Mouse (Mus musculus): ENCODE results near the gene Abcg1. TPM values are rescaled to one million over a fixed set of nuclear protein-coding genes. Genes with fewer than 3 reads are reported as not detected.

The Abcg1 gene
- polyA plus RNA-seq, 1 experiment from 2014 or later: 19.3 TPM

DNA sequence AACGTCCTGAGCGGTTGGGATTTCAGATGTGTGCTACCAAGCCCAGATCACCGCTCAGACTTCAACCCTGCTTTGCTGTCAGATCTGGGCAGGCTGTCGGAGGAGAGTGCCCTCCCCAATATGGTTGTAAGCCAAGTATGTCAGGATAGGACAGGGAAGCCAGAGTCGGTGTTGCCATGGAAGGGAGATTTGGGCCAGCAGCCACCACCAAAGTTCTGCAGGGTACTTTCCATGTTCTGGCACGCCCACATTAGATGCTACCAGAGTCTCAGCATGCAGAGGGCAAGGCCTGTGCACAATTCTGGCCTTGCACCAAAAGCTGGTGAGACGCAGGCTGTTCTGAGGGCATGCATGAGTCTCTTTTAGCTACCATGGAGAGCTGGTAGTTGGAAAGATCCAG, 28.7 kb downstream of the Abcg1 start:
- no peak for ATAC-seq
- Histone ChIP-seq H3K27ac (ENCODE audit: low read length) (no peak overlapping the region), H3K9me3 (ENCODE audit: control insufficient read depth, low read length) (no peaks in the 10 kb centered on the region), H3K4me2 (ENCODE audit: low read length) (no peak overlapping the region), H3K9ac (replicated peaks; ENCODE audit: low read depth, low read length) (no peak overlapping the region), H3K36me3 (ENCODE audit: control insufficient read depth, insufficient read depth) (no peaks in the 10 kb centered on the region), H3K4me1 (replicated peaks; ENCODE audit: control insufficient read depth, insufficient read depth, low read length) (peaks cover 32% of the 10 kb centered on the region), H3K27me3 (replicated peaks; ENCODE audit: control insufficient read depth, insufficient read depth, low read length) (no peaks in the 10 kb centered on the region), H3K4me3 (replicated peaks; ENCODE audit: low read length) (no peak overlapping the region)
- WGBS: 83% methylated on average over 7 of the region's 7 CpGs

DNA sequence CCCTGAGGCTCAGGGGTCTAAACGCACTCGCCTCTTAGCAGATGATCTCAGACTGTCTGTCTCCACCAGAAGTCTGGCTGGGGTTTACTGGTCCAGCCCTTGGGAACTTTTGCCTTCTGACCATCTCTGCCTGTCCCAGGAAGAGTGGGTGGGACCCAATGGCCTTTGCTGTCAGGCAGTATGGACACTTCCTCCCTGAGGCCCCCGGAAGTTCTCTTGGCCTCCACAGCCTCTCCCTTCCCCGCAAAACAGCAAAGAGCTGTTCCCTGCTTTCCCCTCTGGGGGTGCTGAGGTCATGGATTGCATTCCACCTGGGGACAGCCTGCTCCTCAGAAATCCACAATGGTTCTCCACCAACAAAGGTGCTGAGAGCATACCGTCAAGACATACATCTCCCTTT, 31.2 kb downstream of the Abcg1 start:
- ATAC-seq: no peak

DNA sequence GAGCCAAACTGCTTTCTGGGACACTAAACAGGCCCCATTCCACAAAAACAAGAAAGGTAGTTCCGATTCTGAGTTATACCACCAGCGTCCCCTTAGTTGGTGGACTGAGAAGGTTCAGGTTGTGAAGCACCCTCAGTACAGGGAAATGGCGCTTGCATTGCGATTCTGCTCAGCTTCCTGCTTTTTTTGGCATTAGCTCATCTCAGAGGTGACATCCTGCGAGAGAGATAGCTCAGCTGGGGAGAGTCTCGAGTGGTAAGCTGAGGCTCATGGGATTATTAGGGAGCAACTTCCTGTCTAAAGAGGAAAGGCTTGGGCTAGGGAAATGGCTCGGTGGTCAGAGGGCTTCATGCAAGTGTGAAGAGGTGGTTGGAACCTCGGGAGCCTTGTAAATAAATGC, 32.4 kb downstream of the Abcg1 start:
- WGBS: 82% methylated on average over 8 of the region's 8 CpGs
- H3K4me2 ChIP-seq (ENCODE audit: low read length): no peak overlapping the region
- H3K36me3 ChIP-seq (ENCODE audit: control insufficient read depth, insufficient read depth): peaks cover 5% of the 10 kb centered on the region; the same call in 1 of the 2 replicates
- no peak overlapping the region for H3K4me3 ChIP-seq (replicated peaks; ENCODE audit: low read length)
- no peak overlapping the region for H3K9ac ChIP-seq (replicated peaks; ENCODE audit: low read depth, low read length)
- H3K27me3 ChIP-seq (replicated peaks; ENCODE audit: control insufficient read depth, insufficient read depth, low read length): no peaks in the 10 kb centered on the region
- H3K4me1 ChIP-seq (replicated peaks; ENCODE audit: control insufficient read depth, insufficient read depth, low read length): peaks cover 35% of the 10 kb centered on the region
- no peak overlapping the region for H3K27ac ChIP-seq (ENCODE audit: low read length)
- no peak for ATAC-seq
- 0 out of 2 replicates have a peak, but pooled peaks cover 6% of the 10 kb centered on the region for H3K9me3 ChIP-seq (ENCODE audit: control insufficient read depth, low read length)

More for the DNA sequence above, 31.2 kb downstream of the Abcg1 start:
- Histone ChIP-seq H3K36me3 (ENCODE audit: control insufficient read depth, insufficient read depth) (peaks cover 5% of the 10 kb centered on the region; the same call in 1 of the 2 replicates), H3K4me2 (ENCODE audit: low read length) (no peak overlapping the region), H3K9me3 (ENCODE audit: control insufficient read depth, low read length) (0 out of 2 replicates have a peak, but pooled peaks cover 6% of the 10 kb centered on the region), H3K4me3 (replicated peaks; ENCODE audit: low read length) (no peak overlapping the region), H3K4me1 (replicated peaks; ENCODE audit: control insufficient read depth, insufficient read depth, low read length) (peaks cover 35% of the 10 kb centered on the region), H3K9ac (replicated peaks; ENCODE audit: low read depth, low read length) (no peak overlapping the region), H3K27ac (ENCODE audit: low read length) (no peak overlapping the region), H3K27me3 (replicated peaks; ENCODE audit: control insufficient read depth, insufficient read depth, low read length) (no peaks in the 10 kb centered on the region)
- WGBS: 70% methylated on average over 5 of the region's 5 CpGs

DNA sequence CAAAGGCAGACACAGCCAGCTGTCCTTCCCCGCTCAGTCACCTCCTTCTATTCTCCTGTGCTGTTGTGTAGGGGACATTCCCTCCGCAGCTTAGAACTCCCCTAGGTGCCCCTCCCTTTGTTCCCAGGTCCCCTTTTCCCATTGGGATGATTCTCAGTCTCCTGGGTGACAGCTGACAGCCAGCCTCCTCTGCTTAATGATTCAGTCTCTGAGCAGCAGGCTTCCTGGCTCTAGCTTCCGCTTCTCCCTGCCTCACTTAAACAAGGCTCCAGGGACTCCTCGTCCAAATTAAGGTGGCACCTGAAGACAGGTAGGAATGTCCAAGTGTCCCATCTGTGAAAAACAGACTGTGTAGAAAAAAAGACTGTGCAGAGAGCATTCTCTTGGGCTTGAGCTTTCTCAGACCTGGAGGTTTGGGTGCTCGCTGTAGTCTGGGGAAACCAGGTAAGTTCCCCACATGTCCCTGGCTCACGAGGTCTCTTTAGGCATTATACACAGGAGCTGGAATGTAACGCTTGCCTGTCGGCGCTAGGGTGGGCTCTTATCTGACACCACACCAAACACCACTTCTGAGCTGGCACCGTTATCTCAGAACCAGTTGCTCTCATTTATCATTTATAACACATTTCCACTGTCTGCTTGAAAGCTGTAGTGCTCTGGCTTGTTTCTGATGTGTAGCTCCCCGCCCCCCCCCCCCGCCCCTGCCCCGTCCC, 33.7 kb downstream of the Abcg1 start:
- Histone ChIP-seq H3K4me1 (replicated peaks; ENCODE audit: control insufficient read depth, insufficient read depth, low read length) (peaks cover 35% of the 10 kb centered on the region), H3K4me2 (ENCODE audit: low read length) (no peak overlapping the region), H3K9ac (replicated peaks; ENCODE audit: low read depth, low read length) (no peak overlapping the region), H3K27ac (ENCODE audit: low read length) (no peak overlapping the region), H3K27me3 (replicated peaks; ENCODE audit: control insufficient read depth, insufficient read depth, low read length) (no peaks in the 10 kb centered on the region), H3K36me3 (ENCODE audit: control insufficient read depth, insufficient read depth) (peaks cover 9% of the 10 kb centered on the region; the same call in 1 of the 2 replicates), H3K9me3 (ENCODE audit: control insufficient read depth, low read length) (0 out of 2 replicates have a peak, but pooled peaks cover 6% of the 10 kb centered on the region), H3K4me3 (replicated peaks; ENCODE audit: low read length) (no peak overlapping the region)
- ATAC-seq: no peak
- 48% methylated on average over 13 of the region's 13 CpGs for WGBS

DNA sequence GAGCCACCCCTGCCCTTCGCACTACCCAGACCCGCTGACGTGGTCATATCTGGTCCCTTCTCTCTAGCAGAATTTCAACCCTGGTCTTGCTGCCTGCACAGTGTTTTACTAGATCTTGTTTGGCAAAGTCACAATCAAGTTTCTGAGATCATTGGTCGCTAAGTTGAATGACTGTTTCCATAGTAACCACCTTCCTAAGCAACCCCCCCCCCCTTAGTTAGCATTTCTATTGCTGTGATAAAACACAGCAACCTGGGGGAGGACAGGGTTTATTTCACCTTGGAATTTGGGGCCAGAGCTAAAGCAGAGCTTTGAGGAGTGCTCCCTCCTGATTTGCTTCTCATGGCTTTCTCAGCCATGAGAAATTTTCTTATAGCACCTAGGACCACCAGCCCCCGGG, 37.3 kb downstream of the Abcg1 start:
- 0 out of 2 replicates have a peak, but pooled peaks cover 6% of the 10 kb centered on the region for H3K9me3 ChIP-seq (ENCODE audit: control insufficient read depth, low read length)
- ATAC-seq: no peak
- no peak overlapping the region for H3K27ac ChIP-seq (ENCODE audit: low read length)
- peaks cover 18% of the 10 kb centered on the region for H3K4me1 ChIP-seq (replicated peaks; ENCODE audit: control insufficient read depth, insufficient read depth, low read length)
- no peak overlapping the region for H3K4me3 ChIP-seq (replicated peaks; ENCODE audit: low read length)
- peaks cover 9% of the 10 kb centered on the region; the same call in 1 of the 2 replicates for H3K36me3 ChIP-seq (ENCODE audit: control insufficient read depth, insufficient read depth)
- H3K9ac ChIP-seq (replicated peaks; ENCODE audit: low read depth, low read length): no peak overlapping the region
- H3K27me3 ChIP-seq (replicated peaks; ENCODE audit: control insufficient read depth, insufficient read depth, low read length): no peaks in the 10 kb centered on the region
- no peak overlapping the region for H3K4me2 ChIP-seq (ENCODE audit: low read length)
- WGBS: 55% methylated on average over 5 of the region's 5 CpGs

DNA sequence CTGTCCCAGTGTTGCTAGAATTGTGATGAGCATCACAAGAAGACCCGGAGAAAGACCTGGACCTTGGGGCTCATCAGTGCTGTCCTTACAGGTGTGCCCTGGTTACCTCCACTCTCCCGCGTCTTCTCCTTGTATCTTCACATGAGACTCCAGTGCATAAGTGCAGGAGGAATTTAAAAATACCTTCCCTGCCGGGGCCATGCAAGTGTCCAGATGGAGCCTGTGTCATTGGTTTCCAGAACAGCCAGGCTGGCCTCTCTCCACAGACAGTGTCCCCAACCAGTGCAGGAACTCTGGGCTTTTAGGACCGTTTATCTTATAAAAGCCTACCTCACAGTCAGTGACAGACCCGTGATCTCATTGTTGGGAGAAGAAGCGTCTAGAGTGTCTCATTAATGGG, 38.1 kb downstream of the Abcg1 start:
- no peak overlapping the region for H3K4me2 ChIP-seq (ENCODE audit: low read length)
- peaks cover 10% of the 10 kb centered on the region for H3K4me1 ChIP-seq (replicated peaks; ENCODE audit: control insufficient read depth, insufficient read depth, low read length)
- H3K36me3 ChIP-seq (ENCODE audit: control insufficient read depth, insufficient read depth): peaks cover 9% of the 10 kb centered on the region; the same call in 1 of the 2 replicates
- H3K27ac ChIP-seq (ENCODE audit: low read length): no peak overlapping the region
- H3K27me3 ChIP-seq (replicated peaks; ENCODE audit: control insufficient read depth, insufficient read depth, low read length): no peaks in the 10 kb centered on the region
- H3K4me3 ChIP-seq (replicated peaks; ENCODE audit: low read length): no peak overlapping the region
- 0 out of 2 replicates have a peak, but pooled peaks cover 6% of the 10 kb centered on the region for H3K9me3 ChIP-seq (ENCODE audit: control insufficient read depth, low read length)
- no peak overlapping the region for H3K9ac ChIP-seq (replicated peaks; ENCODE audit: low read depth, low read length)
- ATAC-seq: no peak
- 83% methylated on average over 7 of the region's 7 CpGs for WGBS

DNA sequence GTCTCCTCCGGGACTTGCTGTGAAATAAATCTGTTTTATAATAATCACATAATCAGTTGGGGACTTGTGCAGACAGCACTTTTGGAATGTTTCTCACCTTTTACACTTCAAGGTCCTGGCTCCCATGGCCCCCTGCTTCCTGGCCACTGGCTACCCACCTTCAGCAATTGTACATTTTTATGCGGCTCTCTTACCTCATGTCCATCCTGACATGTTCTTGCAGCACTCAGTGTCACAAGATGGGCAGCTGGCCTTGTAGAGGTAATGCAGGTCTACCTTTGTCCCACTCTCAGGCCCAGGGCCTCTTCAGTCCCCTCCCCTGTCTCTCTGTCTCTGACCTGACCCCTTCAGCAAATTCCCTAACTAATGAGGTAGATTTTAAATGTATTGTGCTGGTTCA, 39.4 kb downstream of the Abcg1 start:
- H3K4me2 ChIP-seq (ENCODE audit: low read length): no peak overlapping the region
- ATAC-seq: no peak
- H3K9ac ChIP-seq (replicated peaks; ENCODE audit: low read depth, low read length): no peak overlapping the region
- 0 out of 2 replicates have a peak, but pooled peaks cover 6% of the 10 kb centered on the region for H3K9me3 ChIP-seq (ENCODE audit: control insufficient read depth, low read length)
- H3K36me3 ChIP-seq (ENCODE audit: control insufficient read depth, insufficient read depth): peaks cover 9% of the 10 kb centered on the region; the same call in 1 of the 2 replicates
- 98% methylated on average over 2 of the region's 2 CpGs for WGBS
- H3K27me3 ChIP-seq (replicated peaks; ENCODE audit: control insufficient read depth, insufficient read depth, low read length): no peaks in the 10 kb centered on the region
- no peaks in the 10 kb centered on the region for H3K4me1 ChIP-seq (replicated peaks; ENCODE audit: control insufficient read depth, insufficient read depth, low read length)
- H3K4me3 ChIP-seq (replicated peaks; ENCODE audit: low read length): no peak overlapping the region
- no peak overlapping the region for H3K27ac ChIP-seq (ENCODE audit: low read length)

DNA sequence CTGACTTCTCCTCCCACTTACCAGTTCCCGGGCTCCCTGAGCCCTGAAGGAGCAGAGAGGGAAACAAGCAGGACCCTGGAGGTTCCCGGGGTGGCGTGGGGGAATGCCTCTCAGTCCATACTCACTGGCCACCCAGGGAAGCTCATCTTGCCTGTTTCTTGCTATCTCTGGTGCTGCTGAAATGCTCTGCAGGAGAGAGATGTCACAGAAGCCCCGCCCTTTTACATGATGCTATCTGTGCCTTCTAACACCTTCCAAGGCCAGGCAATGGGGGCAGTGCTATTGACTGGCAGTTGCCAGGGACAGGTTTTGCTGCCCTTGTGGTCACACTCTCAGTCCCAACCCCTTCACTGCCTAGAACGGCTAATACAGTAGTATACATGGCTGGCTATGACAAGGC, 41.3 kb downstream of the Abcg1 start:
- H3K4me1 ChIP-seq (replicated peaks; ENCODE audit: control insufficient read depth, insufficient read depth, low read length): no peaks in the 10 kb centered on the region
- no peak overlapping the region for H3K27ac ChIP-seq (ENCODE audit: low read length)
- no peaks in the 10 kb centered on the region for H3K9me3 ChIP-seq (ENCODE audit: control insufficient read depth, low read length)
- no peak overlapping the region for H3K4me2 ChIP-seq (ENCODE audit: low read length)
- 91% methylated on average over 5 of the region's 5 CpGs for WGBS
- no peak overlapping the region for H3K4me3 ChIP-seq (replicated peaks; ENCODE audit: low read length)
- ATAC-seq: no peak
- H3K36me3 ChIP-seq (ENCODE audit: control insufficient read depth, insufficient read depth): peaks cover 4% of the 10 kb centered on the region; the same call in 1 of the 2 replicates
- no peaks in the 10 kb centered on the region for H3K27me3 ChIP-seq (replicated peaks; ENCODE audit: control insufficient read depth, insufficient read depth, low read length)
- H3K9ac ChIP-seq (replicated peaks; ENCODE audit: low read depth, low read length): no peak overlapping the region

DNA sequence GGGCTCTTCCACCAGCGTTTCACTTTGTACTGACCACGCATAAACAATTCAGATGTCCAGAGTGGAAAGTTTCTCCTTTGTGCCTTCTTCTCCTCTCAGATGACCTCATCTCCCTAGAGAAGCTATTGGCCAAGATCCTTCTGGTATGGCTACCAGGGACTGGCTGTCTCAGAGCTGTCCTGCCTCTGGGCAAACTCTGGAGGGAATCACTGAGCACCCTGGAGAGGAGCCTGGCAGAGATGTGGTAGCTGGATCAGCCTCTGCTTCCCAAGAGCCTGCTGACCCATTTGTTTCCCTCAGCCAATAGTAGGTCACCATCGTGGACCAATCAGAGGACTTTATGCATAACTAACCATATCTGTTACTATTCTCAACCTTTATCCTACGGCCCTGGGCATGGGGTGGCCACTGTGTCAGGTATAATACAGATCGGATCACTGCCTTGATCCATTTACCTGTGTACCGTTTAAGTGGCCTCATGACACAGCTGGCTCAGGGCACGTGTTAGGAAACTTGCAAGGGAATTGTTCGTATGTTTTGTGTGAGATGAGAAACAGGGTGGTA, 45.6 kb downstream of the Abcg1 start:
- no peaks in the 10 kb centered on the region for H3K4me1 ChIP-seq (replicated peaks; ENCODE audit: control insufficient read depth, insufficient read depth, low read length)
- H3K9ac ChIP-seq (replicated peaks; ENCODE audit: low read depth, low read length): no peak overlapping the region
- no peak overlapping the region for H3K4me2 ChIP-seq (ENCODE audit: low read length)
- no peak for ATAC-seq
- H3K9me3 ChIP-seq (ENCODE audit: control insufficient read depth, low read length): no peaks in the 10 kb centered on the region
- 88% methylated on average over 8 of the region's 8 CpGs for WGBS
- no peaks in the 10 kb centered on the region for H3K36me3 ChIP-seq (ENCODE audit: control insufficient read depth, insufficient read depth)
- no peaks in the 10 kb centered on the region for H3K27me3 ChIP-seq (replicated peaks; ENCODE audit: control insufficient read depth, insufficient read depth, low read length)
- no peak overlapping the region for H3K27ac ChIP-seq (ENCODE audit: low read length)
- no peak overlapping the region for H3K4me3 ChIP-seq (replicated peaks; ENCODE audit: low read length)

Measured in forebrain, embryonic 16.5 days (tissue).